32 mouse cellular contexts compared by ENCODE assay signal in the genomic region with DNA sequence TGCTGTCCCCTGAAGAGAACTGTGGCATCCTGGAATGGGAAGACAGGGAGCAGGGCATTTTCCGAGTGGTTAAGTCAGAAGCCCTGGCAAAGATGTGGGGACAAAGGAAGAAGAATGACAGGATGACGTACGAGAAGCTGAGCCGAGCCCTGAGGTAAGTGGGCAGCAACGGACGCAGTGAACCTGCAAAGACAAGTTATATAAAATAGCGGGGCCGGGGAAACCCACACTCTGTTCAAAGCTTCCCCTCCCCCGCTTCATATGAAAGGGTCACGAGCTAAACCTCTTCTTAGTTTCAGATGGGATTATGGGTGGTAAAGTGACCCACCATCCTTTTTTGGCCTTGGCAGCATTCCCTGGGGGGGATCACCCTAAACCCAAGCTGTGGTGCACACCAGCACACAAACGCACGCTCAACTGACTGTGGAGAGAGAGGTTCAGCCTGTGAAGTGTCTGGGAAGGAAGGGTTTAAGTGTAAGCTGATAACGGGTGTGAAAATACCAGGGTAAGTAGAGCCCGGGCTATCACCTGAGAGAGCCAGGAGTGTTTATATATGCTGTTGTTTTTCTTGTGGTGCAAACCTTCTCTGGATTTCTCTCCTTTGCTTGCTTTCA. TPM values are rescaled to one million over a fixed set of nuclear protein-coding genes. Genes with fewer than 3 reads are reported as not detected.
DNase-seq lines count a peak whose midpoint lies in the region; ATAC-seq and TF ChIP-seq lines count a peak whose summit lies in the region.
"Had no signal": no experiment of that assay in that cellular context is flagged by ENCODE, and none has a peak within 500 bp of the region (broad histone marks: within the 10 kb centered on the region; RNA-seq: fewer than 3 reads in every experiment).

No protein-coding gene starts in this region.

- H3K4me1 ChIP-seq in heart, embryonic 14.5 days (ENCODE audit: control insufficient read depth in 2 of 2, insufficient read depth in 2 of 2, low read length in 2 of 2), result peaks cover 2 to 4% of the 10 kb centered on the region in 2 experiments; a peak in 2 of 4 replicates
- H3K4me1 ChIP-seq in heart, embryonic 10.5 days, result peaks cover 20% of the 10 kb centered on the region
- H3K4me1 ChIP-seq in kidney, postnatal 0 days (replicated peaks; ENCODE audit: insufficient read depth, low read length), result no peaks in the 10 kb centered on the region
- H3K4me1 ChIP-seq in embryonic facial prominence, embryonic 14.5 days (ENCODE audit: control insufficient read depth, insufficient read depth, low read length), result no peaks in the 10 kb centered on the region
- H3K4me1 ChIP-seq: forebrain, embryonic 15.5 days; liver, embryonic 13.5 days; midbrain, embryonic 15.5 days; neural tube, embryonic 15.5 days had no signal

- peaks cover 15% of the 10 kb centered on the region for H3K36me3 ChIP-seq in heart, embryonic 14.5 days (ENCODE audit: control insufficient read depth, insufficient read depth, low read length)
- peaks cover 18% of the 10 kb centered on the region; the same call in 1 of the 2 replicates for H3K36me3 ChIP-seq in heart, embryonic 10.5 days
- H3K36me3 ChIP-seq in kidney, postnatal 0 days (ENCODE audit: insufficient read depth, low read length), result 0 out of 2 replicates have a peak, but pooled peaks cover 8% of the 10 kb centered on the region
- peaks cover 16% of the 10 kb centered on the region for H3K36me3 ChIP-seq in embryonic facial prominence, embryonic 14.5 days (ENCODE audit: control insufficient read depth, insufficient read depth, low read length)

- ATAC-seq in heart, embryonic 14.5 days (ENCODE audit: insufficient number of reproducible peaks, insufficient read depth, low FRiP score, low read depth), result no peak
- peak; percentile 50; the same call in 1 of the 2 replicates for ATAC-seq in kidney, postnatal 0 days (replicated peaks; ENCODE audit: low FRiP score, low read depth)
- peak; percentile 75; the same call in 1 of the 2 replicates for ATAC-seq in embryonic facial prominence, embryonic 14.5 days (ENCODE audit: low read depth)
- ATAC-seq: forebrain, embryonic 15.5 days; hindbrain, embryonic 16.5 days; midbrain, embryonic 15.5 days; Patski had no signal

- DNase-seq in embryo, embryonic 11 days, result peak; percentile 25
- no peak for DNase-seq in embryo, embryonic 10 days (ENCODE audit: low spot score)
- no peak for DNase-seq in heart, embryonic 10.5 days (ENCODE audit: low spot score)
- peak; percentile 76 for DNase-seq in kidney, postnatal 0 days (ENCODE audit: low spot score)
- DNase-seq in kidney, postnatal 25 days, result no peak
- DNase-seq in embryonic facial prominence, embryonic 14.5 days (ENCODE audit: low spot score), result peak; percentile 34
- DNase-seq in ovary, postnatal 14 days (ENCODE audit: low spot score), result no peak
- DNase-seq: adrenal gland, postnatal 14 days; cerebellum, adult 11 months; cerebellum, adult 9-10 months; gastrocnemius, postnatal 25 days; heart, adult 11 months; kidney, adult 2 months; layer of hippocampus, postnatal 36 days; left cerebral cortex, postnatal 4 days; liver, embryonic 13.5 days; lung, adult 2 months; lung, postnatal 10 days; right cerebral cortex, postnatal 4 days; thymus, adult 2 months; thymus, postnatal 36 days had no signal

- no peak overlapping the region for H3K9ac ChIP-seq in heart, embryonic 14.5 days (ENCODE audit: low read length)
- H3K9ac ChIP-seq in kidney, postnatal 0 days (ENCODE audit: low read depth, low read length), result no peak overlapping the region
- no peak overlapping the region for H3K9ac ChIP-seq in embryonic facial prominence, embryonic 14.5 days (ENCODE audit: low read depth, low read length)
- H3K9ac ChIP-seq: forebrain, embryonic 15.5 days; liver, embryonic 13.5 days; midbrain, embryonic 15.5 days; neural tube, embryonic 15.5 days had no signal

- H3K4me2 ChIP-seq in heart, embryonic 14.5 days (ENCODE audit: low read length), result peak overlapping the region; percentile 23; the same call in 1 of the 2 replicates
- H3K4me2 ChIP-seq in kidney, postnatal 0 days (ENCODE audit: low read length), result no peak overlapping the region
- no peak overlapping the region for H3K4me2 ChIP-seq in embryonic facial prominence, embryonic 14.5 days (ENCODE audit: low read depth, low read length)
- H3K4me2 ChIP-seq: forebrain, embryonic 15.5 days; liver, embryonic 13.5 days; midbrain, embryonic 15.5 days; neural tube, embryonic 15.5 days had no signal

- H3K27me3 ChIP-seq in heart, embryonic 14.5 days (ENCODE audit: control insufficient read depth, insufficient read depth, low read length), result no peaks in the 10 kb centered on the region
- peaks cover 10% of the 10 kb centered on the region; the same call in 1 of the 2 replicates for H3K27me3 ChIP-seq in heart, embryonic 10.5 days (ENCODE audit: insufficient read depth, poor library complexity, severe bottlenecking)
- no peaks in the 10 kb centered on the region for H3K27me3 ChIP-seq in kidney, postnatal 0 days (ENCODE audit: insufficient read depth, low read length)
- no peaks in the 10 kb centered on the region for H3K27me3 ChIP-seq in embryonic facial prominence, embryonic 14.5 days (replicated peaks; ENCODE audit: control insufficient read depth, insufficient read depth, low read length)
- H3K27me3 ChIP-seq: forebrain, embryonic 15.5 days; midbrain, embryonic 15.5 days; neural tube, embryonic 15.5 days; Patski had no signal

- 37% methylated on average over 14 of the region's 14 CpGs for WGBS in heart, embryonic 14.5 days
- WGBS in heart, embryonic 10.5 days, result 44% methylated on average over 14 of the region's 14 CpGs
- WGBS in kidney, postnatal 0 days, result 23% methylated on average over 14 of the region's 14 CpGs
- 57% methylated on average over 14 of the region's 14 CpGs for WGBS in embryonic facial prominence, embryonic 14.5 days

- H3K27ac ChIP-seq in heart, embryonic 14.5 days (replicated peaks in 1 of 2; ENCODE audit: control insufficient read depth in 1 of 2, insufficient read depth in 1 of 2, low read depth in 2 of 2, low read length in 2 of 2), result no peak overlapping the region
- H3K27ac ChIP-seq in heart, embryonic 10.5 days, result no peak overlapping the region
- H3K27ac ChIP-seq in kidney, postnatal 0 days, result no peak overlapping the region
- H3K27ac ChIP-seq in embryonic facial prominence, embryonic 14.5 days (replicated peaks; ENCODE audit: low read depth, low read length), result no peak overlapping the region
- H3K27ac ChIP-seq: forebrain, embryonic 10.5 days; forebrain, embryonic 15.5 days; liver, embryonic 13.5 days; macrophage; midbrain, embryonic 15.5 days; neural tube, embryonic 15.5 days had no signal

- H3K4me3 ChIP-seq in heart, embryonic 14.5 days (ENCODE audit: control insufficient read depth in 1 of 2, insufficient read depth in 1 of 2, low read depth in 1 of 2, low read length in 2 of 2), result no peak overlapping the region
- H3K4me3 ChIP-seq in heart, embryonic 10.5 days, result no peak overlapping the region
- H3K4me3 ChIP-seq in kidney, postnatal 0 days (replicated peaks; ENCODE audit: low read depth, low read length), result no peak overlapping the region
- no peak overlapping the region for H3K4me3 ChIP-seq in embryonic facial prominence, embryonic 14.5 days (ENCODE audit: low read depth, low read length)
- H3K4me3 ChIP-seq: forebrain, embryonic 10.5 days; forebrain, embryonic 15.5 days; liver, embryonic 13.5 days; midbrain, embryonic 15.5 days; neural tube, embryonic 15.5 days had no signal

- no peak for TF ChIP-seq CTCF in kidney, postnatal 0 days (IDR thresholded peaks at IDR 0.05; ENCODE audit: low read depth)

- H3K9me3 ChIP-seq in heart, embryonic 14.5 days (ENCODE audit: control insufficient read depth, low read length), result no peaks in the 10 kb centered on the region
- no peaks in the 10 kb centered on the region for H3K9me3 ChIP-seq in heart, embryonic 10.5 days
- no peaks in the 10 kb centered on the region for H3K9me3 ChIP-seq in kidney, postnatal 0 days (replicated peaks; ENCODE audit: low read length)
- H3K9me3 ChIP-seq in embryonic facial prominence, embryonic 14.5 days (ENCODE audit: control insufficient read depth, low read length), result no peaks in the 10 kb centered on the region
- H3K9me3 ChIP-seq: forebrain, embryonic 10.5 days; forebrain, embryonic 15.5 days; liver, embryonic 13.5 days; midbrain, embryonic 15.5 days; neural tube, embryonic 15.5 days had no signal

RNA-seq across cellular contexts. Expression of gene Cat, which starts 35.9 kb away (rescaled TPM):
- 93.7 and 96.6 TPM in 2 replicates for polyA plus RNA-seq in heart, embryonic 14.5 days (2014; fragmentation: Nextera tagmentation; extraction: Ambion mirVana)
- polyA plus RNA-seq in heart, embryonic 10.5 days (2016; fragmentation: Nextera tagmentation; extraction: Ambion mirVana), result 83.7 and 89.5 TPM in 2 replicates
- polyA plus RNA-seq in kidney, postnatal 0 days (2015; fragmentation: Nextera tagmentation; extraction: Ambion mirVana), result 83.5 and 85.1 TPM in 2 replicates
- polyA plus RNA-seq in embryonic facial prominence, embryonic 14.5 days (2014; fragmentation: Nextera tagmentation; extraction: Ambion mirVana), result 89.9 and 98.8 TPM in 2 replicates

RNA-seq across cellular contexts. Expression of gene Elf5, which starts 37.6 kb away (rescaled TPM):
- polyA plus RNA-seq in heart, embryonic 14.5 days (2014; fragmentation: Nextera tagmentation; extraction: Ambion mirVana), result 0.11 TPM in 1 of 2 replicates, not detected in the other
- polyA plus RNA-seq in heart, embryonic 10.5 days (2016; fragmentation: Nextera tagmentation; extraction: Ambion mirVana), result not detected in 2 replicates
- 4.8 and 6.5 TPM in 2 replicates for polyA plus RNA-seq in kidney, postnatal 0 days (2015; fragmentation: Nextera tagmentation; extraction: Ambion mirVana)
- polyA plus RNA-seq in embryonic facial prominence, embryonic 14.5 days (2014; fragmentation: Nextera tagmentation; extraction: Ambion mirVana), result 2.0 and 2.6 TPM in 2 replicates
- polyA plus RNA-seq: forebrain, embryonic 15.5 days; heart, postnatal 0 days; hindbrain, embryonic 11.5 days; hindbrain, embryonic 16.5 days; macrophage; midbrain, embryonic 15.5 days; neural tube, embryonic 15.5 days; Patski; spleen, adult 2 months had no signal

Comparison
In these comparisons a context has a peak if more than half of its experiments do, and no peak if none do; other contexts are left out.
1. DNase-seq: peak in embryo, embryonic 11 days (single experiment), kidney, postnatal 0 days (single experiment) and embryonic facial prominence, embryonic 14.5 days (single experiment); none in embryo, embryonic 10 days (single experiment), heart, embryonic 10.5 days (single experiment), kidney, postnatal 25 days (0 of 2) and ovary, postnatal 14 days (single experiment).